Mouse (Mus musculus): ENCODE measurements around the gene Emilin1. TPM values are rescaled to one million over a fixed set of nuclear protein-coding genes. Genes with fewer than 3 reads are reported as not detected.

The Emilin1 gene
- polyA plus RNA-seq, 1 experiment from 2014 or later: 8.6 TPM

- no peak for ATAC-seq
- DNase-seq (ENCODE audit: low spot score): no peak
- Histone ChIP-seq H3K36me3 (ENCODE audit: control insufficient read depth, insufficient read depth, low read length) (no peaks in the 10 kb centered on the region), H3K9ac (ENCODE audit: low read length) (no peak overlapping the region), H3K27me3 (replicated peaks; ENCODE audit: control insufficient read depth, insufficient read depth, low read length) (no peaks in the 10 kb centered on the region), H3K4me1 (ENCODE audit: control insufficient read depth, insufficient read depth, low read length) (no peaks in the 10 kb centered on the region), H3K27ac (ENCODE audit: low read depth, low read length) (no peak overlapping the region), H3K4me3 (ENCODE audit: low read depth, low read length) (no peak overlapping the region), H3K4me2 (ENCODE audit: low read length) (no peak overlapping the region), H3K9me3 (replicated peaks; ENCODE audit: control insufficient read depth, low read length) (no peaks in the 10 kb centered on the region)
- WGBS: 91% methylated on average over 4 of the region's 4 CpGs
These were observed 53.0 kb downstream of the Emilin1 start for GRCm38 (mm10) chr5:30966189-30966588.

GRCm38 (mm10) chr5:30968416-30968815, 55.2 kb downstream of the Emilin1 start, which contains the start of gene Tcf23:
Tcf23 (plus strand) TSS chr5:30968662.
- no peak within 1 kb of the TSS for H3K27ac ChIP-seq (ENCODE audit: low read depth, low read length)
- no peaks in the 10 kb centered on the region for H3K36me3 ChIP-seq (ENCODE audit: control insufficient read depth, insufficient read depth, low read length)
- no peak within 1 kb of the TSS for H3K9ac ChIP-seq (ENCODE audit: low read length)
- no peaks in the 10 kb centered on the region for H3K9me3 ChIP-seq (replicated peaks; ENCODE audit: control insufficient read depth, low read length)
- DNase-seq (ENCODE audit: low spot score): no peak
- 71% methylated on average over 8 of the region's 8 CpGs for WGBS
- H3K4me1 ChIP-seq (ENCODE audit: control insufficient read depth, insufficient read depth, low read length): no peaks in the 10 kb centered on the region
- H3K4me2 ChIP-seq (ENCODE audit: low read length): no peak within 1 kb of the TSS
- H3K4me3 ChIP-seq (ENCODE audit: low read depth, low read length): no peak within 1 kb of the TSS
- no peaks in the 10 kb centered on the region for H3K27me3 ChIP-seq (replicated peaks; ENCODE audit: control insufficient read depth, insufficient read depth, low read length)
- ATAC-seq: no peak

GRCm38 (mm10) chr5:30969440-30969839, 56.2 kb downstream of the Emilin1 start:
- Histone ChIP-seq H3K27me3 (replicated peaks; ENCODE audit: control insufficient read depth, insufficient read depth, low read length) (no peaks in the 10 kb centered on the region), H3K9ac (ENCODE audit: low read length) (no peak overlapping the region), H3K4me1 (ENCODE audit: control insufficient read depth, insufficient read depth, low read length) (no peaks in the 10 kb centered on the region), H3K4me3 (ENCODE audit: low read depth, low read length) (no peak overlapping the region), H3K4me2 (ENCODE audit: low read length) (no peak overlapping the region), H3K36me3 (ENCODE audit: control insufficient read depth, insufficient read depth, low read length) (no peaks in the 10 kb centered on the region), H3K27ac (ENCODE audit: low read depth, low read length) (no peak overlapping the region), H3K9me3 (replicated peaks; ENCODE audit: control insufficient read depth, low read length) (no peaks in the 10 kb centered on the region)
- WGBS: 72% methylated on average over 2 of the region's 2 CpGs
- ATAC-seq (no peak), DNase-seq (ENCODE audit: low spot score) (no peak)

Other genes with a start within 250 kb of the Emilin1 start
- gene Cenpa, start 246.6 kb upstream of the Emilin1 start, polyA plus RNA-seq (2014; fragmentation: Nextera tagmentation; extraction: Ambion mirVana): 147 and 206 TPM in 2 replicates
- gene Dpysl5, start 201.8 kb upstream of the Emilin1 start, polyA plus RNA-seq (2014; fragmentation: Nextera tagmentation; extraction: Ambion mirVana): 152 and 207 TPM in 2 replicates
- 66.1 and 93.3 TPM in 2 replicates for gene Mapre3, start 98.8 kb upstream of the Emilin1 start, polyA plus RNA-seq (2014; fragmentation: Nextera tagmentation; extraction: Ambion mirVana)
- 30.6 and 37.5 TPM in 2 replicates for gene Tmem214, start 45.4 kb upstream of the Emilin1 start, polyA plus RNA-seq (2014; fragmentation: Nextera tagmentation; extraction: Ambion mirVana)
- 18.9 and 22.1 TPM in 2 replicates for gene Agbl5, start 24.7 kb upstream of the Emilin1 start, polyA plus RNA-seq (2014; fragmentation: Nextera tagmentation; extraction: Ambion mirVana)
- 265 and 340 TPM in 2 replicates for gene Ost4, start 5.6 kb upstream of the Emilin1 start, polyA plus RNA-seq (2014; fragmentation: Nextera tagmentation; extraction: Ambion mirVana)
- 8.3 and 11.2 TPM in 2 replicates for gene Khk, start 8.0 kb downstream of the Emilin1 start, polyA plus RNA-seq (2014; fragmentation: Nextera tagmentation; extraction: Ambion mirVana)
- 21.4 and 26.2 TPM in 2 replicates for gene Cgref1, start 32.2 kb downstream of the Emilin1 start, polyA plus RNA-seq (2014; fragmentation: Nextera tagmentation; extraction: Ambion mirVana)
- gene Preb, start 47.0 kb downstream of the Emilin1 start, polyA plus RNA-seq (2014; fragmentation: Nextera tagmentation; extraction: Ambion mirVana): 79.3 and 92.0 TPM in 2 replicates
- gene Tcf23, start 55.3 kb downstream of the Emilin1 start, polyA plus RNA-seq (2014; fragmentation: Nextera tagmentation; extraction: Ambion mirVana): not detected in 2 replicates
- 167 and 200 TPM in 2 replicates for gene Atraid, start 134.9 kb downstream of the Emilin1 start, polyA plus RNA-seq (2014; fragmentation: Nextera tagmentation; extraction: Ambion mirVana)
- gene Slc5a6, start 135.5 kb downstream of the Emilin1 start, polyA plus RNA-seq (2014; fragmentation: Nextera tagmentation; extraction: Ambion mirVana): 12.1 and 13.7 TPM in 2 replicates
- 16.5 and 19.4 TPM in 2 replicates for gene Cad, start 141.4 kb downstream of the Emilin1 start, polyA plus RNA-seq (2014; fragmentation: Nextera tagmentation; extraction: Ambion mirVana)
- not detected in 2 replicates for gene Dnajc5g, start 192.9 kb downstream of the Emilin1 start, polyA plus RNA-seq (2014; fragmentation: Nextera tagmentation; extraction: Ambion mirVana)
- gene Slc30a3, start 194.8 kb downstream of the Emilin1 start, polyA plus RNA-seq (2014; fragmentation: Nextera tagmentation; extraction: Ambion mirVana): 2.0 TPM in 2 replicates
- gene Trim54, start 203.3 kb downstream of the Emilin1 start, polyA plus RNA-seq (2014; fragmentation: Nextera tagmentation; extraction: Ambion mirVana): not detected in 2 replicates
- gene Ucn, start 225.4 kb downstream of the Emilin1 start, polyA plus RNA-seq (2014; fragmentation: Nextera tagmentation; extraction: Ambion mirVana): not detected in 2 replicates
- 36.6 and 37.4 TPM in 2 replicates for gene Mpv17, start 240.8 kb downstream of the Emilin1 start, polyA plus RNA-seq (2014; fragmentation: Nextera tagmentation; extraction: Ambion mirVana)